Mouse (Mus musculus): Measurements from ENCODE around the gene Fkbp10.

DNA sequence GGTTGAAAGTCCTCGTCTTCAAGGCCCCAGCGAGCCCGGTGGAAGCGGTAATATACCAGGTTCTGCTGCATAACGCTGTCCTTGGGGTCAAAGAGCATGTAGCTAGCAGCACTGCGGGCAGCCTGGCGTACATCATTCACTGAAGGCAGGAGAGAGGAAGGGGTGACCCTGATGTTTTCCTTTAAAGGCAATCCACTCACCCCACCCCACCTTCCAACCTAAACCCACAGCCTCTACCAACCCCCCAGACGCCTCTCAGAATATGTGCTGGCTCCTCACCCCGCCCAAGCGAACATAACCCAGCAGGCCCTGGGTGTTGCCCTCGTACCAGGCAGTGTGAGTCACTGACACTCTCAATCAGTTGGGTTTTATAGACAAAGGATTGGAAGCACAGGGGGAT, 3.8 kb upstream of the Fkbp10 start:
- no peak for TF ChIP-seq CTCF (IDR thresholded peaks at IDR 0.05; ENCODE audit: low read depth)
- TF ChIP-seq EP300 (IDR thresholded peaks at IDR 0.05; ENCODE audit: low read depth) = no peak

Data from heart, postnatal 0 days (tissue).